Mouse (Mus musculus) heart, adult 2 months (tissue): ENCODE measurements around the gene Tbc1d10b.

ENCODE experiments used
- CTCF ChIP-seq: fragments of 200-600 bp; IDR thresholded peaks from 2 replicates; pipeline ENCODE4 v1.8.1; 2022; ENCODE audit warnings: antibody characterized with exemption, mild to moderate bottlenecking, moderate library complexity
- POLR2A ChIP-seq: fragments of 200-500 bp; IDR thresholded peaks from 2 replicates; pipeline ENCODE4 v1.6.1; 2011; ENCODE audit warnings: mild to moderate bottlenecking, low read depth, low read length, control low read depth; ENCODE audit not compliant: insufficient read depth

DNA sequence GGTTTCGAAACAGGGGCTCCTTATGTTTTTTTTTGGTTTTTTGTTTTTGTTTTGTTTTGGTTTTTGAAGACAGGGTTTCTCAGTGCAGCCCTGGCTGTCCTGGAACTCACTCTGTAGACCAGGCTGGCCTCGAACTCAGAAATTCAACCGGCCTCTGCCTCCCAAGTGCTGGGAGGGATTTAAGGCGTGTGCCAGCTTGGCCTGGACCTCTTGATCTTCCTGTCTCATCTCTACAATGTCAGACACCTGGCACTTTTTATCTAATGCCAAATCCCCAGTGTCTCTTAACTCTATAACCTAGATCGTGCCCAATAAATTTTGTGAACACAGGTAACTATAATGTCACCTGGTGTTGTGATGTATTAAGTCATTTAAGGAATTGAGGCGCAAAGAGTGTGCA lies 45.1 kb upstream of the Tbc1d10b start:
- no peak for TF ChIP-seq POLR2A
- no peak for TF ChIP-seq CTCF
